Mouse (Mus musculus): ENCODE data around the gene Grin3b. TPM values are rescaled to one million over a fixed set of nuclear protein-coding genes. Genes with fewer than 3 reads are reported as not detected.

Gene Grin3b
- polyA plus RNA-seq, 1 experiment from 2014 or later = 0.28 TPM

DNA sequence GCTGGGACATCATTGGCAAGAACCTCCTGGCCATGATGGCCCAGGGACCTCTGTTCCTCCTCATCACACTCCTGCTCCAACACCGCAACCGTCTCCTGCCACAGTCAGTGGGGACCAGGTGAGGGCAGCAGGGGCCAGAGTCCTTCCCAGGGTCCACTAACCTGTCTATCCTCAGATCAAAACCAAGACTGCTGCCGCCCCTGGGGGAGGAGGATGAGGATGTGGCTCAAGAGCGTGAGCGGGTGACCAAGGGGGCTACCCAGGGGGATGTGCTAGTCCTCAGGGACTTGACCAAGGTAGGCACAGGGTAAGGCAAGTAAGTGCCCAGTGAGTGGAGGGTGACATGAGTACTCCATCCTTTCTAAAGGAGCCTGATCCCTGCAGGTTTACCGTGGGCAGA is 41.2 kb downstream of the Grin3b start:
- Histone ChIP-seq H3K9ac (no peak overlapping the region), H3K27ac (no peak overlapping the region), H3K27me3 (peaks cover 36% of the 10 kb centered on the region), H3K9me3 (replicated peaks) (0 out of 2 replicates have a peak, but pooled peaks cover 8% of the 10 kb centered on the region), H3K4me2 (no peak overlapping the region), H3K4me3 (no peak overlapping the region), H3K4me1 (replicated peaks) (peaks cover 9% of the 10 kb centered on the region), H3K36me3 (peaks cover 29% of the 10 kb centered on the region)
- no peak for ATAC-seq (replicated peaks; ENCODE audit: insufficient number of reproducible peaks, insufficient read depth, low FRiP score, low read depth)
- 86% methylated on average over 6 of the region's 6 CpGs for WGBS

GRCm38 (mm10) chr10:80013609-80014008 is 43.1 kb downstream of the Grin3b start:
- H3K4me1 ChIP-seq (replicated peaks) = peaks cover 10% of the 10 kb centered on the region
- no peak overlapping the region for H3K4me3 ChIP-seq
- H3K4me2 ChIP-seq = no peak overlapping the region
- ATAC-seq (replicated peaks; ENCODE audit: insufficient number of reproducible peaks, insufficient read depth, low FRiP score, low read depth) = no peak
- peaks cover 29% of the 10 kb centered on the region for H3K36me3 ChIP-seq
- H3K27ac ChIP-seq = no peak overlapping the region
- no peak overlapping the region for H3K9ac ChIP-seq
- H3K27me3 ChIP-seq = peaks cover 39% of the 10 kb centered on the region
- H3K9me3 ChIP-seq (replicated peaks) = 0 out of 2 replicates have a peak, but pooled peaks cover 8% of the 10 kb centered on the region
- 48% methylated on average over 25 of the region's 25 CpGs for WGBS

- no peak overlapping the region for H3K4me3 ChIP-seq
- no peak for ATAC-seq (replicated peaks; ENCODE audit: insufficient number of reproducible peaks, insufficient read depth, low FRiP score, low read depth)
- H3K27me3 ChIP-seq = peaks cover 39% of the 10 kb centered on the region
- H3K4me2 ChIP-seq = no peak overlapping the region
- peaks cover 21% of the 10 kb centered on the region for H3K36me3 ChIP-seq
- H3K9me3 ChIP-seq (replicated peaks) = 0 out of 2 replicates have a peak, but pooled peaks cover 8% of the 10 kb centered on the region
- H3K9ac ChIP-seq = no peak overlapping the region
- H3K27ac ChIP-seq = no peak overlapping the region
- WGBS = 30% methylated on average over 28 of the region's 28 CpGs
- peaks cover 21% of the 10 kb centered on the region for H3K4me1 ChIP-seq (replicated peaks)
These were observed 44.2 kb downstream of the Grin3b start for GRCm38 (mm10) chr10:80014484-80015290.

DNA sequence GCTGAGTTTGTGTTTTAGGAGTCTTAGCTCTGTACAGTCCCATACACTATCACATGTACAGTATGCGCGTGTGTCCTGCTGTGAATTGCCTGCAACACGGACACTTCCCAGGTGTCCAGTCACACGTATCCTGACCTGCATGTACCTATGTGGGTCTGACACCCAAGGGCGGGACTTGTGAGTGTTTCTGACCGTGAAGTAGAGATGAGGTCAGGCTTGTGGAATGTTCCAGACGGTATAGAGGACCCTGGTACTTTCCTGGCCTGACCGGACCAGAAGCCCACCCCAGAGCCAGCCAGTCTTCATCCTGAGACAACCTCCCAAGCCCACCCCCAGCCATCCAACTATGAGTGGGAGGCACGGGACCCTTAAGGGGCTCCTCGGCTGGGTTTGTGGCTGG is 45.1 kb downstream of the Grin3b start:
- 67% methylated on average over 10 of the region's 10 CpGs for WGBS
- H3K27ac ChIP-seq = no peak overlapping the region
- H3K4me1 ChIP-seq (replicated peaks) = peaks cover 29% of the 10 kb centered on the region
- no peak overlapping the region for H3K4me2 ChIP-seq
- H3K36me3 ChIP-seq = peaks cover 12% of the 10 kb centered on the region
- no peak overlapping the region for H3K4me3 ChIP-seq
- 0 out of 2 replicates have a peak, but pooled peaks cover 8% of the 10 kb centered on the region for H3K9me3 ChIP-seq (replicated peaks)
- H3K9ac ChIP-seq = no peak overlapping the region
- peaks cover 39% of the 10 kb centered on the region for H3K27me3 ChIP-seq
- no peak for ATAC-seq (replicated peaks; ENCODE audit: insufficient number of reproducible peaks, insufficient read depth, low FRiP score, low read depth)

- Histone ChIP-seq H3K36me3 (peaks cover 5% of the 10 kb centered on the region; the same call in 1 of the 2 replicates), H3K4me2 (no peak within 1 kb of the TSS; the same call in 1 of the 2 replicates), H3K9me3 (replicated peaks) (no peaks in the 10 kb centered on the region), H3K27me3 (peaks cover 39% of the 10 kb centered on the region), H3K4me1 (replicated peaks) (peaks cover 30% of the 10 kb centered on the region), H3K4me3 (peak within 1 kb of the TSS; percentile 32), H3K27ac (peak within 1 kb of the TSS; percentile 27; the same call in 1 of the 2 replicates), H3K9ac (no peak within 1 kb of the TSS)
- 56% methylated on average over 11 of the region's 11 CpGs for WGBS
- no peak for ATAC-seq (replicated peaks; ENCODE audit: insufficient number of reproducible peaks, insufficient read depth, low FRiP score, low read depth)
These were observed 46.0 kb downstream of the Grin3b start, which contains the start of gene Arhgap45 for GRCm38 (mm10) chr10:80016511-80016910. Gene Arhgap45, plus strand, starts transcription at chr10:80016653.

DNA sequence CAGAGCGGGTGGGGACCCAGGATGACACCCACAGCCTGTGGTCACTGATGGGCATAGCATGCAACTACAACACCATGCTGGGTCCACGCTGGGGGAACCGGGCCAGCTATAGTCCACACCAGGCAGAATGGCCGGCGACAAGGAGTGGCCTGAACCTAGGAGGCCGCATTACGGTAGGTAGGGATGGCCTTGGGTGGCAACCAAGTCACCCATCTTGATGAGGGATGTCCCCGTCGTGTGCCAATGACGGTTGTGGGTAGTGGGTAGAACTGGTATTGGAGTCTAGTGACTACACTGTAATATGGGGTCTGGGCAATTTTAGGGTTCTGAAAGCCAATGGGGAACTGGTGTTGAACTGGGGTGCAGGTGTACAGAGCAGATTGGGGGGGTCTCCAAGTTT is 46.4 kb downstream of the Grin3b start:
- Histone ChIP-seq H3K4me3 (peak overlapping the region; percentile 32), H3K4me2 (no peak overlapping the region; the same call in 1 of the 2 replicates), H3K9me3 (replicated peaks) (no peaks in the 10 kb centered on the region), H3K36me3 (0 out of 2 replicates have a peak, but pooled peaks cover under 1% of the 10 kb centered on the region), H3K27me3 (peaks cover 39% of the 10 kb centered on the region), H3K4me1 (replicated peaks) (peaks cover 30% of the 10 kb centered on the region), H3K27ac (peak overlapping the region; percentile 27; the same call in 1 of the 2 replicates), H3K9ac (no peak overlapping the region)
- no peak for ATAC-seq (replicated peaks; ENCODE audit: insufficient number of reproducible peaks, insufficient read depth, low FRiP score, low read depth)
- 80% methylated on average over 10 of the region's 10 CpGs for WGBS

DNA sequence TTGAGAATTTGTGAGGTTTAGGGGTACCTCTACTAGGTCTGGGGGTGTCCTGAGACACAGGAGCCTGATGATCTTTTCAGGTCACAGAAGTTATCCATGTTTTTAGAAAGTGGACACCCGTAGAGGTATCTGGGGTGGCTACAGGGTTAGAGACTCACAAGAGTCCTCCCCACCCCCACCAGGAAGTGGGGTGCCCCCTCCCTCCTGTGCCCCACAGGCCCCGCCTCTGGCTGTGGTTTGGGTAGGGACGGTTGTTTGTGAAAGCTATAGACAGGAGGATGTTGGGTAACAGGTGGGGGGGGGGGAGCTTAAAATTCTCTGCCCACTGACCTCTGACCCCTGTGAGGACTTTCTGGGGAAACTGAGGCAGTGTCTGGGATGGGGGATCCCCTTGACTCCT is 46.8 kb downstream of the Grin3b start:
- H3K9ac ChIP-seq = no peak overlapping the region
- no peak for ATAC-seq (replicated peaks; ENCODE audit: insufficient number of reproducible peaks, insufficient read depth, low FRiP score, low read depth)
- H3K9me3 ChIP-seq (replicated peaks) = no peaks in the 10 kb centered on the region
- H3K27me3 ChIP-seq = peaks cover 39% of the 10 kb centered on the region
- no peaks in the 10 kb centered on the region for H3K36me3 ChIP-seq
- H3K4me3 ChIP-seq = peak overlapping the region; percentile 32; the same call in 1 of the 2 replicates
- H3K27ac ChIP-seq = no peak overlapping the region
- peaks cover 30% of the 10 kb centered on the region for H3K4me1 ChIP-seq (replicated peaks)
- peak overlapping the region; percentile 30; the same call in 1 of the 2 replicates for H3K4me2 ChIP-seq
- WGBS = 69% methylated on average over 3 of the region's 3 CpGs

DNA sequence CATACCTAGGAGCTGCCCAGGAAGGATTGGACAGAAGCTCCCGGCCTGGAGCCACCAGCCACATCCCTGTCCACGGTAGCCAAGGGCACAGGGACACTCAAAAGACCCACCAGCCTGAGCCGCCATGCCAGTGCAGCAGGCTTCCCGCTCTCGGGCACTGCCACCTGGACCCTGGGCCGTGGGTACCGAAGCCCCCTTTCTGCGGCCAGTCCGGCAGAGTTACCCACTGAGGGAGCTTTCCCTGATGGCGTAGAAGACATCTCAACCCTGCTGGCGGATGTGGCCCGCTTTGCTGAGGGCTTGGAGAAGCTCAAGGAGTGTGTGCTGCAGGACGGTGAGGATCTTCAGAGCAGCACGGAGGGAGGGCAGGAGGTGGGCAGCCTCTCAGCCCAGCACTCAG is 47.3 kb downstream of the Grin3b start:
- Histone ChIP-seq H3K4me3 (peak overlapping the region; percentile 32; the same call in 1 of the 2 replicates), H3K27me3 (peaks cover 38% of the 10 kb centered on the region), H3K27ac (0 out of 2 replicates have a peak overlapping the region, but pooled peaks have one; percentile 20), H3K4me1 (replicated peaks) (peaks cover 30% of the 10 kb centered on the region), H3K9me3 (replicated peaks) (no peaks in the 10 kb centered on the region), H3K36me3 (no peaks in the 10 kb centered on the region), H3K9ac (no peak overlapping the region), H3K4me2 (peak overlapping the region; percentile 30; the same call in 1 of the 2 replicates)
- WGBS = 75% methylated on average over 14 of the region's 14 CpGs
- no peak for ATAC-seq (replicated peaks; ENCODE audit: insufficient number of reproducible peaks, insufficient read depth, low FRiP score, low read depth)

GRCm38 (mm10) chr10:80018739-80019297 is 48.3 kb downstream of the Grin3b start:
- H3K4me3 ChIP-seq = peak overlapping the region; percentile 37
- 6% methylated on average over 11 of the region's 15 CpGs for WGBS
- H3K27ac ChIP-seq = peak overlapping the region; percentile 70
- peaks cover 28% of the 10 kb centered on the region for H3K27me3 ChIP-seq
- no peaks in the 10 kb centered on the region for H3K9me3 ChIP-seq (replicated peaks)
- no peaks in the 10 kb centered on the region for H3K36me3 ChIP-seq
- peak; percentile 48 for ATAC-seq (replicated peaks; ENCODE audit: insufficient number of reproducible peaks, insufficient read depth, low FRiP score, low read depth)
- H3K4me1 ChIP-seq (replicated peaks) = peaks cover 31% of the 10 kb centered on the region
- peak overlapping the region; percentile 57 for H3K4me2 ChIP-seq
- H3K9ac ChIP-seq = peak overlapping the region; percentile 46

DNA sequence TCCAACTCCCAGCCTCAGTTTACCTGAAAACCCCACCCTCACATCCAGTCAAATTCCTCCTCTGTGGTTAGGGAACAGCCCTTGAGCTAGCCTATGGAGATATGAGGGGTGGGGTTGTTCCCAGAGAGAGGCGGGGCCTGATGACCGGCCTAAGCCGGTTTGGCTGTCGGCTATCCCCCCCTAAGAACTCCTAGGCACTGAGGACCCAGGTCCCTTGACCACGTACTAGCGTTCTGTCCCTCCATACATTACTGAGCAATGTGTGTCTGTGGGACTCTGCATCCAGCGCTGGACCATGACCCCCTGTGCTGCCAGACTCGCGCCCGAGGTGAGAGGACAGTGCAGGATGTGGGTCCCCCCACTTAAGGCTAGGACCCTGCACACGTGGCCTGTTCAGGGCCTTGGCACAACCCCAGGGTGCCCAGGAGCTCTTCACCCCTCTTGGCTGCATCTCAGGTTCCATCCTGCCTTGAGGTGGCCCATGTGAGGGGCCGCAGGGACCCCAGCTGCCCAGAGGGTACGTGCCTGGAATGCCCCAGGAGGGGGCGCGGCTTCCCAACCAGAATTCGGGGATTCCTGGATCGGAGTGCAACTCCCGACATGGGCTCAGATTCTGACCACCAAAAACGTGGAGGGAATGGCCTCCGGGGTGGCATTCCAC is 49.1 kb downstream of the Grin3b start:
- ATAC-seq (replicated peaks; ENCODE audit: insufficient number of reproducible peaks, insufficient read depth, low FRiP score, low read depth) = peak; percentile 36; the same call in 1 of the 2 replicates
- Histone ChIP-seq H3K9ac (peak overlapping the region; percentile 46), H3K9me3 (replicated peaks) (no peaks in the 10 kb centered on the region), H3K27ac (peak overlapping the region; percentile 70), H3K4me2 (peak overlapping the region; percentile 57), H3K27me3 (peaks cover 20% of the 10 kb centered on the region), H3K4me1 (replicated peaks) (peaks cover 33% of the 10 kb centered on the region), H3K4me3 (peak overlapping the region; percentile 37), H3K36me3 (no peaks in the 10 kb centered on the region)
- WGBS = 22% methylated on average over 20 of the region's 20 CpGs

GRCm38 (mm10) chr10:80020191-80020590 is 49.7 kb downstream of the Grin3b start:
- 40% methylated on average over 11 of the region's 11 CpGs for WGBS
- Histone ChIP-seq H3K27ac (peak overlapping the region; percentile 70), H3K4me3 (peak overlapping the region; percentile 37), H3K4me2 (peak overlapping the region; percentile 57), H3K9me3 (replicated peaks) (no peaks in the 10 kb centered on the region), H3K4me1 (replicated peaks) (peaks cover 30% of the 10 kb centered on the region), H3K9ac (0 out of 2 replicates have a peak overlapping the region, but pooled peaks have one; percentile 14), H3K36me3 (no peaks in the 10 kb centered on the region), H3K27me3 (peaks cover 14% of the 10 kb centered on the region)
- no peak for ATAC-seq (replicated peaks; ENCODE audit: insufficient number of reproducible peaks, insufficient read depth, low FRiP score, low read depth)

All from heart, embryonic 15.5 days (tissue).